Mouse (Mus musculus) forebrain, embryonic 14.5 days (tissue): ENCODE measurements at regions not wholly inside any gene's neighbourhood (a gene's known extent, or its start where the extent isn't known, plus 50 kb on each side); places are given as distances from the start of the nearest gene placed in this dataset.

ENCODE experiments used
- ATAC-seq: fragments of 200-750 bp; cut with Nextera tagmentation; 2 replicates; pipeline ENCODE4 v1.8.0; 2017; ENCODE audit warnings: mild to moderate bottlenecking, moderate library complexity
- DNase-seq: peaks from one replicate; pipeline ENCODE4 v3.0.0-alpha.2; 2015; ENCODE audit warnings: low spot score
- H3K27ac ChIP-seq: fragments of 300-500 bp; sonication (generic); 2 replicates; pipeline ENCODE4 v1.5.1; 2014; ENCODE audit warnings: low read depth, mild to moderate bottlenecking, control low read depth, low read length, moderate library complexity
- H3K27me3 ChIP-seq: fragments of 300-500 bp; sonication (generic); replicated peaks from 2 replicates; pipeline ENCODE4 v1.6.1; 2014; ENCODE audit warnings: low read length, control low read depth, mixed read lengths; ENCODE audit not compliant: control insufficient read depth, insufficient read depth
- H3K36me3 ChIP-seq: fragments of 300-500 bp; sonication (generic); 2 replicates; pipeline ENCODE4 v1.6.1; 2014; ENCODE audit warnings: low read length, control low read depth; ENCODE audit not compliant: control insufficient read depth, insufficient read depth
- H3K4me1 ChIP-seq: fragments of 300-500 bp; sonication (generic); 2 replicates; pipeline ENCODE4 v1.6.1; 2014; ENCODE audit warnings: antibody characterized with exemption, low read length, control low read depth; ENCODE audit not compliant: control insufficient read depth, insufficient read depth
- H3K4me2 ChIP-seq: fragments of 300-500 bp; sonication (generic); 2 replicates; pipeline ENCODE4 v1.6.1; 2014; ENCODE audit warnings: mild to moderate bottlenecking, control low read depth, low read length
- H3K4me3 ChIP-seq: fragments of 300-500 bp; sonication (generic); 2 replicates; pipeline ENCODE4 v1.5.1; 2014; ENCODE audit warnings: low read depth, low read length, control low read depth
- H3K9ac ChIP-seq: fragments of 300-500 bp; sonication (generic); 2 replicates; pipeline ENCODE4 v1.6.1; 2014; ENCODE audit warnings: mild to moderate bottlenecking, low read length, control low read depth, moderate library complexity
- H3K9me3 ChIP-seq: fragments of 300-500 bp; sonication (generic); replicated peaks from 2 replicates; pipeline ENCODE4 v1.6.1; 2016; ENCODE audit warnings: low read length, control low read depth, mixed read lengths; ENCODE audit not compliant: control insufficient read depth
- WGBS: fragments of 180-500 bp; shearing (Covaris S2); extraction: QIAGEN DNeasy Blood & Tissue Kit; methylation state at CpG from one replicate; pipeline ENCODE4 v1.1.7; 2014; 5-methylcytosine and 5-hydroxymethylcytosine counted together

- Histone ChIP-seq H3K4me1 (no peaks in the 10 kb centered on the region), H3K9me3 (no peaks in the 10 kb centered on the region), H3K4me2 (no peak overlapping the region), H3K9ac (no peak overlapping the region), H3K4me3 (no peak overlapping the region), H3K36me3 (no peaks in the 10 kb centered on the region), H3K27ac (no peak overlapping the region), H3K27me3 (no peaks in the 10 kb centered on the region)
- no peak for ATAC-seq
- 80% methylated on average over 3 of the region's 3 CpGs for WGBS
- no peak for DNase-seq
Measured at GRCm38 (mm10) chr12:35303764-35304717, 230.8 kb downstream of the Ahr start.

GRCm38 (mm10) chr12:35303188-35303587 is 231.7 kb downstream of the Ahr start:
- H3K9me3 ChIP-seq: no peaks in the 10 kb centered on the region
- no peaks in the 10 kb centered on the region for H3K36me3 ChIP-seq
- H3K4me2 ChIP-seq: no peak overlapping the region
- H3K27me3 ChIP-seq: no peaks in the 10 kb centered on the region
- DNase-seq (no peak), ATAC-seq (no peak)
- no peak overlapping the region for H3K27ac ChIP-seq
- H3K9ac ChIP-seq: no peak overlapping the region
- 91% methylated on average over 2 of the region's 2 CpGs for WGBS
- no peak overlapping the region for H3K4me3 ChIP-seq
- H3K4me1 ChIP-seq: no peaks in the 10 kb centered on the region

- no peak for ATAC-seq
- DNase-seq: no peak
- no peak overlapping the region for H3K4me2 ChIP-seq
- H3K9ac ChIP-seq: no peak overlapping the region
- H3K27ac ChIP-seq: no peak overlapping the region
- WGBS: 74% methylated on average over 1 of the region's 1 CpGs
- no peaks in the 10 kb centered on the region for H3K27me3 ChIP-seq
- H3K36me3 ChIP-seq: no peaks in the 10 kb centered on the region
- H3K4me3 ChIP-seq: no peak overlapping the region
- no peaks in the 10 kb centered on the region for H3K9me3 ChIP-seq
- H3K4me1 ChIP-seq: no peaks in the 10 kb centered on the region
Measured at GRCm38 (mm10) chr12:35294668-35295067, 240.2 kb downstream of the Ahr start.

- Histone ChIP-seq H3K27me3 (no peaks in the 10 kb centered on the region), H3K27ac (no peak overlapping the region), H3K36me3 (no peaks in the 10 kb centered on the region), H3K4me3 (no peak overlapping the region), H3K4me2 (no peak overlapping the region), H3K9me3 (no peaks in the 10 kb centered on the region), H3K4me1 (no peaks in the 10 kb centered on the region), H3K9ac (no peak overlapping the region)
- WGBS: 69% methylated on average over 2 of the region's 2 CpGs
- ATAC-seq: no peak
- no peak for DNase-seq
Measured at GRCm38 (mm10) chr12:35293566-35293965, 241.3 kb downstream of the Ahr start.

- Histone ChIP-seq H3K4me1 (no peaks in the 10 kb centered on the region), H3K9me3 (no peaks in the 10 kb centered on the region), H3K27ac (no peak overlapping the region), H3K4me2 (no peak overlapping the region), H3K27me3 (no peaks in the 10 kb centered on the region), H3K9ac (no peak overlapping the region), H3K4me3 (no peak overlapping the region), H3K36me3 (no peaks in the 10 kb centered on the region)
- WGBS: 80% methylated on average over 6 of the region's 6 CpGs
- no peak for ATAC-seq
- DNase-seq: no peak
Measured at GRCm38 (mm10) chr12:35291941-35292341, 242.9 kb downstream of the Ahr start.

GRCm38 (mm10) chr12:35287974-35288373 is 241.0 kb downstream of the Snx13 start:
- no peak overlapping the region for H3K4me2 ChIP-seq
- no peak for ATAC-seq

GRCm38 (mm10) chr12:35287570-35287969 is 240.6 kb downstream of the Snx13 start:
- WGBS: 82% methylated on average over 3 of the region's 3 CpGs
- Histone ChIP-seq H3K27ac (no peak overlapping the region), H3K4me2 (no peak overlapping the region), H3K36me3 (no peaks in the 10 kb centered on the region), H3K27me3 (no peaks in the 10 kb centered on the region), H3K9me3 (no peaks in the 10 kb centered on the region), H3K4me3 (no peak overlapping the region), H3K4me1 (no peaks in the 10 kb centered on the region), H3K9ac (no peak overlapping the region)
- ATAC-seq (no peak), DNase-seq (no peak)

More at GRCm38 (mm10) chr12:35287974-35288373, 241.0 kb downstream of the Snx13 start:
- H3K36me3 ChIP-seq: no peaks in the 10 kb centered on the region
- H3K4me3 ChIP-seq: no peak overlapping the region
- no peak for DNase-seq
- H3K4me1 ChIP-seq: no peaks in the 10 kb centered on the region
- H3K9ac ChIP-seq: no peak overlapping the region
- H3K27me3 ChIP-seq: no peaks in the 10 kb centered on the region
- 82% methylated on average over 2 of the region's 2 CpGs for WGBS
- no peaks in the 10 kb centered on the region for H3K9me3 ChIP-seq
- no peak overlapping the region for H3K27ac ChIP-seq

- Histone ChIP-seq H3K4me1 (no peaks in the 10 kb centered on the region), H3K9me3 (no peaks in the 10 kb centered on the region), H3K27ac (no peak overlapping the region), H3K36me3 (no peaks in the 10 kb centered on the region), H3K4me3 (no peak overlapping the region), H3K9ac (no peak overlapping the region), H3K4me2 (no peak overlapping the region), H3K27me3 (no peaks in the 10 kb centered on the region)
- ATAC-seq: no peak
- WGBS: 95% methylated on average over 3 of the region's 3 CpGs
- no peak for DNase-seq
Measured at GRCm38 (mm10) chr12:35286974-35287553, 240.1 kb downstream of the Snx13 start.

GRCm38 (mm10) chr12:35284345-35284744 is 237.4 kb downstream of the Snx13 start:
- ATAC-seq: no peak

More at GRCm38 (mm10) chr12:35284345-35284744, 237.4 kb downstream of the Snx13 start:
- Histone ChIP-seq H3K9me3 (no peaks in the 10 kb centered on the region), H3K27me3 (no peaks in the 10 kb centered on the region), H3K4me2 (no peak overlapping the region), H3K4me3 (no peak overlapping the region), H3K27ac (no peak overlapping the region), H3K9ac (no peak overlapping the region), H3K4me1 (no peaks in the 10 kb centered on the region), H3K36me3 (no peaks in the 10 kb centered on the region)
- 81% methylated on average over 2 of the region's 2 CpGs for WGBS
- DNase-seq: no peak
